Mouse (Mus musculus): ENCODE measurements at regions not wholly inside any gene's neighbourhood (a gene's known extent, or its start where the extent isn't known, plus 50 kb on each side); places are given as distances from the start of the nearest gene placed in this dataset.

GRCm38 (mm10) chr15:63692491-63693295 is 152.3 kb downstream of the Gsdmc2 start:
- 52% methylated on average over 9 of the region's 9 CpGs for WGBS (ENCODE audit: insufficient replicate concordance)
- H3K4me2 ChIP-seq: no peak overlapping the region
- H3K27me3 ChIP-seq (replicated peaks): no peaks in the 10 kb centered on the region
- ATAC-seq: no peak
- no peaks in the 10 kb centered on the region for H3K9me3 ChIP-seq (replicated peaks)
- H3K27ac ChIP-seq: no peak overlapping the region
- no peak overlapping the region for H3K9ac ChIP-seq
- peaks cover 18% of the 10 kb centered on the region for H3K4me1 ChIP-seq
- H3K36me3 ChIP-seq: no peaks in the 10 kb centered on the region
- no peak overlapping the region for H3K4me3 ChIP-seq

DNA sequence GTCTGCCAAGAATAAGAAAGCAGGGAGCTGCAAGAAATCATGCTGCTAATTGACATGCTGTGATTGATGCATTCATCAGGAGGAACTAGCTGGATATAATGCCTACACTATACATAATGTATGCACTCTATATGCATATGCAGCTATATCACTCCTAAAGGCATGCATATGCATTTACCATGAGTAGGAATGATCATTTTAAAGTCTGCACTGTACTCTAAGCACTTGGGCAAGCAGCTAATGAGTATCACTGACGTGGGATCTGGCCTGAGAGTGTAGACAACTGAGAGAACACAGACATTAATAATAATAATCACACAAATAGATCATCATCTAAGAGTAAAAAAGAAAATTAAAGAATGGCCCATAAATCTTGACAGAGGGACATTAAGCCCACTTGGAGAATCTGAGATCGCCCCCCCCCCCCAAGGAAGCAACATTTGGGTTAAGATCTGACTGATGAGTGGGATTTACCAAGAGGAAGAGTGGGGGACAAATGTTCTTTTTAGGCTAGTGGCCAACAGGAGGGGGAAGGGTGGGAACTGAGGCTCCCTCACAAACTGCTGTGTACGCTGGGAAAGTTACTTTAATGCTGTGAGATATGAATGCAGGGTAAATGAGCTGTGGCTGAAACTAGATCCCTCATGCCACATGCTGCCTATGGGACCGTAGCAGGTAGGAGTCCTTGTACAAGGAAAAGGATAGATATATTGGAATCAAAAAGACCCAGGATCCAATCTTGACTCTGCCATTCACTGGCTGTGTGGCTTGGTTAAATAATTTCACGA is 155.0 kb downstream of the Gsdmc2 start:
- no peak for ATAC-seq

GRCm38 (mm10) chr15:63687852-63688251 is 157.1 kb downstream of the Gsdmc2 start:
- Histone ChIP-seq H3K4me2 (no peak overlapping the region), H3K4me3 (no peak overlapping the region), H3K36me3 (no peaks in the 10 kb centered on the region), H3K27me3 (replicated peaks) (no peaks in the 10 kb centered on the region), H3K9me3 (replicated peaks) (no peaks in the 10 kb centered on the region), H3K4me1 (peaks cover 13% of the 10 kb centered on the region), H3K27ac (no peak overlapping the region), H3K9ac (no peak overlapping the region)
- WGBS (ENCODE audit: insufficient replicate concordance): 73% methylated on average over 1 of the region's 1 CpGs
- peak; percentile 61; the same call in 1 of the 2 replicates for ATAC-seq

More for the DNA sequence above, 155.0 kb downstream of the Gsdmc2 start:
- Histone ChIP-seq H3K4me3 (no peak overlapping the region), H3K9me3 (replicated peaks) (no peaks in the 10 kb centered on the region), H3K9ac (no peak overlapping the region), H3K4me2 (no peak overlapping the region), H3K36me3 (no peaks in the 10 kb centered on the region), H3K4me1 (peaks cover 22% of the 10 kb centered on the region), H3K27ac (no peak overlapping the region), H3K27me3 (replicated peaks) (no peaks in the 10 kb centered on the region)
- 72% methylated on average over 5 of the region's 5 CpGs for WGBS (ENCODE audit: insufficient replicate concordance)

- H3K36me3 ChIP-seq: no peaks in the 10 kb centered on the region
- H3K4me2 ChIP-seq: no peak overlapping the region
- peaks cover 8% of the 10 kb centered on the region; the same call in 1 of the 2 replicates for H3K4me1 ChIP-seq
- H3K27ac ChIP-seq: no peak overlapping the region
- no peak for ATAC-seq
- no peaks in the 10 kb centered on the region for H3K27me3 ChIP-seq (replicated peaks)
- 68% methylated on average over 3 of the region's 3 CpGs for WGBS (ENCODE audit: insufficient replicate concordance)
- H3K4me3 ChIP-seq: no peak overlapping the region
- no peak overlapping the region for H3K9ac ChIP-seq
- H3K9me3 ChIP-seq (replicated peaks): no peaks in the 10 kb centered on the region
Observed at GRCm38 (mm10) chr15:63686954-63687562, 157.9 kb downstream of the Gsdmc2 start.

DNA sequence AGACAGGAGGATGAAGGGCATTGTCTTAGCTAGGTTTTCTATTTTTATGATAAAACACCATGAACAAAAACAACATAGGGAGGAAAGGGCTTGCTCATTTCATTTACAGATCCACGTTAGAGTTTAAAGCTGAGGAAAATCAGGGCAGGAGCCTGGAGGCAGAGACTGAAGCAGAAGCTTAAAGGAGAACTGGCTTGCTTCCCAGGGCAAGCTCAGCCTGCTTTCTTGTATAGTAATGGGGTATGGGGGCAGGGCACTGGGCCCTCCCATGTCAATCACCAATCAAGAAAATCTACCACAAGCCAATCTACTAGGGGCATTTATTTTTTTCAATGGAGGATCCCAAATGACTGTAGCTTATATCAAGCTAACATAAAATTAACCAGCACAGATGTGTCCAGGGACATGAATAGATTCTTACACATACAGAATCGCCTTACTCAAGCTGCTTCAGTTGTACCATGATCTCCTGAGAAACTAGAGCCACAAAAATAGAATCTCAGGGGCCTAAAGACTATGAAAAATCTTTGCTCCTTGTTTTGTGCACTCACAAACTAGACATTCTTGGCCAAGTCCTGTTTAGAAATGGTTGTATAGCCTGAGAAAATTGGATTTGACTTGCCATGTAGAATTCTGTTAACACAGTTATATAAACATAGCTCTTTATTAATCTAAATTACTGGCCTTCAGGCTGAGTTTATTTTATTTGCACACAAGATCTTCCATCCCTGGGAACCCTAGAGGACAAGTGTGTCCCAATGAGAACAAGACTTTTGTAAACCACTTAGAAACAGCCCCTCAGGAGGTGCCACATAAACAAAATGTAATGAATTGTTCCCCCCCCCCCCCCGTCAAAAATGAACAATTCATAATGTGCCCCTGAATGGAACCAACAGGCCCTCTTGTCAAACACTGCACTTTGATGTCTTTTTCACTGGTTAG is 164.7 kb downstream of the Gsdmc2 start:
- Histone ChIP-seq H3K4me1 (peaks cover 21% of the 10 kb centered on the region), H3K9me3 (replicated peaks) (no peaks in the 10 kb centered on the region), H3K4me2 (no peak overlapping the region), H3K9ac (no peak overlapping the region), H3K4me3 (no peak overlapping the region), H3K36me3 (no peaks in the 10 kb centered on the region), H3K27me3 (replicated peaks) (no peaks in the 10 kb centered on the region), H3K27ac (no peak overlapping the region)
- ATAC-seq: no peak
- 51% methylated on average over 3 of the region's 3 CpGs for WGBS (ENCODE audit: insufficient replicate concordance)

GRCm38 (mm10) chr15:63678921-63679320 is 166.1 kb downstream of the Gsdmc2 start:
- Histone ChIP-seq H3K9ac (no peak overlapping the region), H3K4me3 (no peak overlapping the region), H3K4me1 (peaks cover 21% of the 10 kb centered on the region), H3K4me2 (no peak overlapping the region), H3K27me3 (replicated peaks) (no peaks in the 10 kb centered on the region), H3K27ac (peak overlapping the region; percentile 43; the same call in 1 of the 2 replicates), H3K36me3 (no peaks in the 10 kb centered on the region), H3K9me3 (replicated peaks) (0 out of 2 replicates have a peak, but pooled peaks cover 3% of the 10 kb centered on the region)
- ATAC-seq: peak; percentile 42; the same call in 1 of the 2 replicates
- 22% methylated on average over 5 of the region's 5 CpGs for WGBS (ENCODE audit: insufficient replicate concordance)

GRCm38 (mm10) chr15:63675491-63676036 is 169.4 kb downstream of the Gsdmc2 start:
- 0 out of 2 replicates have a peak, but pooled peaks cover 3% of the 10 kb centered on the region for H3K9me3 ChIP-seq (replicated peaks)
- H3K9ac ChIP-seq: no peak overlapping the region
- H3K27ac ChIP-seq: no peak overlapping the region
- no peak for ATAC-seq
- H3K36me3 ChIP-seq: no peaks in the 10 kb centered on the region
- H3K4me1 ChIP-seq: peaks cover 25% of the 10 kb centered on the region
- no peaks in the 10 kb centered on the region for H3K27me3 ChIP-seq (replicated peaks)
- no peak overlapping the region for H3K4me3 ChIP-seq
- WGBS (ENCODE audit: insufficient replicate concordance): 78% methylated on average over 10 of the region's 10 CpGs
- H3K4me2 ChIP-seq: no peak overlapping the region

GRCm38 (mm10) chr15:63674404-63674803 is 170.6 kb downstream of the Gsdmc2 start:
- H3K27ac ChIP-seq: no peak overlapping the region
- no peak overlapping the region for H3K9ac ChIP-seq
- no peak overlapping the region for H3K4me3 ChIP-seq
- H3K36me3 ChIP-seq: no peaks in the 10 kb centered on the region
- H3K27me3 ChIP-seq (replicated peaks): no peaks in the 10 kb centered on the region
- H3K4me1 ChIP-seq: peaks cover 22% of the 10 kb centered on the region
- no peak for ATAC-seq
- 81% methylated on average over 5 of the region's 5 CpGs for WGBS (ENCODE audit: insufficient replicate concordance)
- H3K4me2 ChIP-seq: no peak overlapping the region
- H3K9me3 ChIP-seq (replicated peaks): 0 out of 2 replicates have a peak, but pooled peaks cover 3% of the 10 kb centered on the region

- no peak overlapping the region for H3K4me3 ChIP-seq
- 0 out of 2 replicates have a peak, but pooled peaks cover 3% of the 10 kb centered on the region for H3K9me3 ChIP-seq (replicated peaks)
- H3K27me3 ChIP-seq (replicated peaks): no peaks in the 10 kb centered on the region
- 47% methylated on average over 11 of the region's 11 CpGs for WGBS (ENCODE audit: insufficient replicate concordance)
- no peak overlapping the region for H3K9ac ChIP-seq
- H3K27ac ChIP-seq: no peak overlapping the region
- no peak for ATAC-seq
- no peak overlapping the region for H3K4me2 ChIP-seq
- H3K36me3 ChIP-seq: no peaks in the 10 kb centered on the region
- H3K4me1 ChIP-seq: peaks cover 8% of the 10 kb centered on the region
Observed at GRCm38 (mm10) chr15:63671081-63671480, 173.9 kb downstream of the Gsdmc2 start.

GRCm38 (mm10) chr15:63670561-63670960 is 174.4 kb downstream of the Gsdmc2 start:
- Histone ChIP-seq H3K27me3 (replicated peaks) (no peaks in the 10 kb centered on the region), H3K4me1 (peaks cover 8% of the 10 kb centered on the region), H3K4me3 (no peak overlapping the region), H3K9me3 (replicated peaks) (0 out of 2 replicates have a peak, but pooled peaks cover 3% of the 10 kb centered on the region), H3K27ac (no peak overlapping the region), H3K4me2 (no peak overlapping the region), H3K9ac (no peak overlapping the region), H3K36me3 (no peaks in the 10 kb centered on the region)
- no peak for ATAC-seq
- 67% methylated on average over 1 of the region's 1 CpGs for WGBS (ENCODE audit: insufficient replicate concordance)

DNA sequence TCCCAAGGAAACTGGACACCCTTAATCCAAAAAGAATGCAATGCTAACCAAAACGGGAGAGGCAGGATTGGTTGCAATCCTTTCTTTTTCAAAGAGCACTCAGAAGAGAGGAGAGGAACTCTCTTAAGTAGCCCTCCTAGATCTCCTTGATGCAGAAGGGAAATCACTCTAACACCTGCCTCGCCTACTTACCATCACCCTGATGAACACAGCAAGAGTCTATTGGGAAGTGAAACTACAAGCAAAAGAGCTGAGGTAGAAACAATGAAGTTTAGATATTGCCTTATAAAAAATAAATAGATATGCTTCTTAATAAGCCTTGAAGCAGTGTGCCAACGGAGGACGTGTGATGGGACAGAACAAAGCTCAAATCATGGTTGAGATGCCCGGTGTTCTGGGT is 177.4 kb downstream of the Gsdmc2 start:
- H3K9ac ChIP-seq: no peak overlapping the region
- WGBS (ENCODE audit: insufficient replicate concordance): 67% methylated on average over 5 of the region's 5 CpGs
- no peaks in the 10 kb centered on the region for H3K9me3 ChIP-seq (replicated peaks)
- no peak for ATAC-seq
- no peak overlapping the region for H3K4me3 ChIP-seq
- no peaks in the 10 kb centered on the region for H3K27me3 ChIP-seq (replicated peaks)
- no peak overlapping the region for H3K27ac ChIP-seq
- H3K4me2 ChIP-seq: no peak overlapping the region
- peaks cover 8% of the 10 kb centered on the region for H3K4me1 ChIP-seq
- no peaks in the 10 kb centered on the region for H3K36me3 ChIP-seq

Measured in liver, embryonic 12.5 days (tissue).